ENCODE assay signal across 29 mouse cellular contexts in genomic region chr7:68844606-68845005, GRCm38 (mm10).
DNase-seq lines count a peak whose midpoint lies in the region; ATAC-seq and TF ChIP-seq lines count a peak whose summit lies in the region.
"Had no signal": no experiment of that assay in that cellular context is flagged by ENCODE, and none has a peak within 500 bp of the region (broad histone marks: within the 10 kb centered on the region; RNA-seq: fewer than 3 reads in every experiment).

No protein-coding gene starts in this region.

- TF ChIP-seq POLR2A in heart, adult 2 months (IDR thresholded peaks at IDR 0.05; ENCODE audit: insufficient read depth, low read depth, low read length) = no peak

- TF ChIP-seq EP300 in heart, postnatal 0 days (IDR thresholded peaks at IDR 0.05; ENCODE audit: low read depth) = no peak
- TF ChIP-seq EP300 in heart, adult 2 months (IDR thresholded peaks at IDR 0.05; ENCODE audit: insufficient read depth, low read depth, low read length) = no peak
- TF ChIP-seq EP300 in stomach, postnatal 0 days (optimal IDR thresholded peaks at IDR 0.05) = no peak

- H3K27ac ChIP-seq in heart, embryonic 12.5 days (ENCODE audit: poor library complexity, severe bottlenecking) = peak overlapping the region; percentile 65
- no peak overlapping the region for H3K27ac ChIP-seq in heart, postnatal 0 days (ENCODE audit: low read depth)
- H3K27ac ChIP-seq in heart, adult 2 months = no peak overlapping the region
- no peak overlapping the region for H3K27ac ChIP-seq in stomach, embryonic 15.5 days
- H3K27ac ChIP-seq in stomach, postnatal 0 days (replicated peaks) = no peak overlapping the region
- H3K27ac ChIP-seq: embryonic facial prominence, embryonic 12.5 days; gastrocnemius, adult 2 months; hindbrain, embryonic 14.5 days; limb, embryonic 10.5 days; limb, embryonic 15.5 days; liver, embryonic 13.5 days had no signal

- H3K4me2 ChIP-seq in heart, embryonic 12.5 days = peak overlapping the region; percentile 39
- H3K4me2 ChIP-seq in heart, postnatal 0 days (ENCODE audit: low read depth, low read length) = peak overlapping the region; percentile 34
- no peak overlapping the region for H3K4me2 ChIP-seq in stomach, embryonic 15.5 days
- no peak overlapping the region for H3K4me2 ChIP-seq in stomach, postnatal 0 days (replicated peaks; ENCODE audit: low read depth)
- H3K4me2 ChIP-seq: embryonic facial prominence, embryonic 12.5 days; hindbrain, embryonic 14.5 days; limb, embryonic 15.5 days; liver, embryonic 13.5 days; midbrain, embryonic 11.5 days had no signal

- intact Hi-C loops in heart, postnatal 25 days (cut with DNase I) = no loop called here
- intact Hi-C loops in heart, adult 2 months (cut with DNase I) = no loop called here

- WGBS in heart, embryonic 12.5 days = 14% methylated on average over 7 of the region's 7 CpGs
- 11% methylated on average over 7 of the region's 7 CpGs for WGBS in heart, postnatal 0 days
- 13% methylated on average over 7 of the region's 7 CpGs for WGBS in heart, adult 2 months
- WGBS in stomach, embryonic 15.5 days = 22% methylated on average over 7 of the region's 7 CpGs
- 19% methylated on average over 7 of the region's 7 CpGs for WGBS in stomach, postnatal 0 days

- peaks cover 13% of the 10 kb centered on the region for H3K4me1 ChIP-seq in heart, embryonic 12.5 days (replicated peaks)
- H3K4me1 ChIP-seq in heart, postnatal 0 days (ENCODE audit: control insufficient read depth, insufficient read depth) = peaks cover 9% of the 10 kb centered on the region
- no peaks in the 10 kb centered on the region for H3K4me1 ChIP-seq in heart, adult 2 months (ENCODE audit: control insufficient read depth, insufficient read depth, low read length)
- peaks cover 3% of the 10 kb centered on the region; the same call in 1 of the 2 replicates for H3K4me1 ChIP-seq in stomach, embryonic 15.5 days
- no peaks in the 10 kb centered on the region for H3K4me1 ChIP-seq in stomach, postnatal 0 days (replicated peaks; ENCODE audit: control insufficient read depth, insufficient read depth)
- H3K4me1 ChIP-seq: embryonic facial prominence, embryonic 12.5 days; limb, embryonic 15.5 days; liver, embryonic 13.5 days had no signal

- H3K27me3 ChIP-seq in heart, embryonic 12.5 days (replicated peaks) = no peaks in the 10 kb centered on the region
- H3K27me3 ChIP-seq in heart, postnatal 0 days (ENCODE audit: control insufficient read depth, insufficient read depth, low read length) = no peaks in the 10 kb centered on the region
- no peaks in the 10 kb centered on the region for H3K27me3 ChIP-seq in heart, adult 2 months (ENCODE audit: control insufficient read depth, insufficient read depth, low read length)
- H3K27me3 ChIP-seq in stomach, embryonic 15.5 days (replicated peaks) = no peaks in the 10 kb centered on the region
- H3K27me3 ChIP-seq in stomach, postnatal 0 days (ENCODE audit: control insufficient read depth, insufficient read depth, low read length) = no peaks in the 10 kb centered on the region
- H3K27me3 ChIP-seq: embryonic facial prominence, embryonic 12.5 days; limb, embryonic 15.5 days; liver, embryonic 13.5 days had no signal

- H3K9me3 ChIP-seq in heart, embryonic 12.5 days (replicated peaks) = no peaks in the 10 kb centered on the region
- H3K9me3 ChIP-seq in heart, postnatal 0 days (replicated peaks; ENCODE audit: control insufficient read depth, low read length) = no peaks in the 10 kb centered on the region
- H3K9me3 ChIP-seq in stomach, embryonic 15.5 days = no peaks in the 10 kb centered on the region
- no peaks in the 10 kb centered on the region for H3K9me3 ChIP-seq in stomach, postnatal 0 days (ENCODE audit: control insufficient read depth, low read length)
- H3K9me3 ChIP-seq: embryonic facial prominence, embryonic 12.5 days; limb, embryonic 10.5 days; limb, embryonic 15.5 days; liver, embryonic 13.5 days had no signal

- no peak for DNase-seq in heart, postnatal 25 days (ENCODE audit: low spot score)
- peak; percentile 62 for DNase-seq in heart, postnatal 0 days (ENCODE audit: low spot score)
- DNase-seq in heart, adult 2 months = no peak
- no peak for DNase-seq in stomach, postnatal 0 days (ENCODE audit: low spot score)
- DNase-seq in B cell, adult 2 months = no peak
- DNase-seq: adrenal gland, postnatal 14 days; cerebellum, adult 11-12 months; cerebellum, adult 9-11 months; embryo, embryonic 11 days; gastrocnemius, adult 2 months; kidney, adult 8-10 months; kidney, postnatal 14 days; layer of hippocampus, adult 9-11 months; liver, embryonic 13.5 days; lung, adult 18-20 months; lung, postnatal 14 days; right cerebral cortex, postnatal 25 days; thymus, adult 2 months; thymus, postnatal 36 days had no signal

- no peak overlapping the region for H3K4me3 ChIP-seq in heart, embryonic 12.5 days
- no peak overlapping the region for H3K4me3 ChIP-seq in heart, postnatal 0 days (ENCODE audit: low read depth, low read length)
- H3K4me3 ChIP-seq in heart, adult 2 months = no peak overlapping the region
- H3K4me3 ChIP-seq in stomach, embryonic 15.5 days (replicated peaks) = no peak overlapping the region
- no peak overlapping the region for H3K4me3 ChIP-seq in stomach, postnatal 0 days (ENCODE audit: low read depth, low read length)
- H3K4me3 ChIP-seq: embryonic facial prominence, embryonic 12.5 days; gastrocnemius, adult 2 months; limb, embryonic 10.5 days; limb, embryonic 15.5 days; liver, embryonic 13.5 days had no signal

- ATAC-seq in heart, embryonic 12.5 days (ENCODE audit: insufficient number of reproducible peaks, low FRiP score) = no peak
- ATAC-seq in heart, postnatal 0 days (ENCODE audit: insufficient read depth, low read depth) = no peak
- ATAC-seq in stomach, embryonic 15.5 days (ENCODE audit: insufficient read depth, low FRiP score, low read depth) = peak; percentile 56; the same call in 1 of the 2 replicates
- no peak for ATAC-seq in stomach, postnatal 0 days (ENCODE audit: low FRiP score, low TSS enrichment)
- ATAC-seq: CD4-positive, CD25-positive, alpha-beta regulatory T cell, adult 4 months; forebrain, embryonic 14.5 days; midbrain, embryonic 16.5 days had no signal

- H3K79me2 ChIP-seq in heart, adult 2 months (replicated peaks; ENCODE audit: control insufficient read depth, insufficient read depth, low read length) = no peaks in the 10 kb centered on the region

- no peak overlapping the region for H3K9ac ChIP-seq in heart, embryonic 12.5 days
- no peak overlapping the region for H3K9ac ChIP-seq in heart, postnatal 0 days (replicated peaks; ENCODE audit: low read depth, low read length)
- no peak overlapping the region for H3K9ac ChIP-seq in heart, adult 2 months (ENCODE audit: low read depth, low read length)
- H3K9ac ChIP-seq in stomach, embryonic 15.5 days = no peak overlapping the region
- H3K9ac ChIP-seq in stomach, postnatal 0 days (ENCODE audit: low read length) = no peak overlapping the region
- H3K9ac ChIP-seq: embryonic facial prominence, embryonic 12.5 days; hindbrain, embryonic 14.5 days; limb, embryonic 15.5 days; liver, embryonic 13.5 days had no signal

- no peak for TF ChIP-seq CTCF in heart, postnatal 0 days (IDR thresholded peaks at IDR 0.05; ENCODE audit: low read depth)
- TF ChIP-seq CTCF in heart, adult 2 months (IDR thresholded peaks at IDR 0.05) = no peak
- no peak for TF ChIP-seq CTCF in stomach, postnatal 0 days (IDR thresholded peaks at IDR 0.05; ENCODE audit: low read depth)

- H3K36me3 ChIP-seq in heart, embryonic 12.5 days = no peaks in the 10 kb centered on the region
- no peaks in the 10 kb centered on the region for H3K36me3 ChIP-seq in heart, postnatal 0 days (replicated peaks; ENCODE audit: control insufficient read depth, insufficient read depth, low read length)
- H3K36me3 ChIP-seq in heart, adult 2 months (ENCODE audit: control insufficient read depth, insufficient read depth, low read length) = no peaks in the 10 kb centered on the region
- H3K36me3 ChIP-seq in stomach, embryonic 15.5 days = no peaks in the 10 kb centered on the region
- no peaks in the 10 kb centered on the region for H3K36me3 ChIP-seq in stomach, postnatal 0 days (ENCODE audit: control insufficient read depth, insufficient read depth, low read length)
- H3K36me3 ChIP-seq: embryonic facial prominence, embryonic 12.5 days; limb, embryonic 10.5 days; limb, embryonic 15.5 days; liver, embryonic 13.5 days had no signal

Comparison
In these comparisons a context has a peak if more than half of its experiments do, and no peak if none do; other contexts are left out.
1. H3K4me2 ChIP-seq: peak in heart, embryonic 12.5 days (single experiment) and heart, postnatal 0 days (single experiment); none in stomach, embryonic 15.5 days (single experiment) and stomach, postnatal 0 days (single experiment).